Mouse (Mus musculus) c-Kit-positive CD71-positive TER-119-negative erythroid progenitor cells, embryonic 14.5 days (primary cell): ENCODE results near the gene Rassf3.

Source experiments
- DNase-seq: peaks from one replicate; pipeline ENCODE4 v3.0.0-alpha.2; 2013; ENCODE audit warnings: low read depth

Gene Rassf3

GRCm38 (mm10) chr10:121365781-121366272 lies 110.3 kb downstream of the Rassf3 start:
- no peak for DNase-seq

DNA sequence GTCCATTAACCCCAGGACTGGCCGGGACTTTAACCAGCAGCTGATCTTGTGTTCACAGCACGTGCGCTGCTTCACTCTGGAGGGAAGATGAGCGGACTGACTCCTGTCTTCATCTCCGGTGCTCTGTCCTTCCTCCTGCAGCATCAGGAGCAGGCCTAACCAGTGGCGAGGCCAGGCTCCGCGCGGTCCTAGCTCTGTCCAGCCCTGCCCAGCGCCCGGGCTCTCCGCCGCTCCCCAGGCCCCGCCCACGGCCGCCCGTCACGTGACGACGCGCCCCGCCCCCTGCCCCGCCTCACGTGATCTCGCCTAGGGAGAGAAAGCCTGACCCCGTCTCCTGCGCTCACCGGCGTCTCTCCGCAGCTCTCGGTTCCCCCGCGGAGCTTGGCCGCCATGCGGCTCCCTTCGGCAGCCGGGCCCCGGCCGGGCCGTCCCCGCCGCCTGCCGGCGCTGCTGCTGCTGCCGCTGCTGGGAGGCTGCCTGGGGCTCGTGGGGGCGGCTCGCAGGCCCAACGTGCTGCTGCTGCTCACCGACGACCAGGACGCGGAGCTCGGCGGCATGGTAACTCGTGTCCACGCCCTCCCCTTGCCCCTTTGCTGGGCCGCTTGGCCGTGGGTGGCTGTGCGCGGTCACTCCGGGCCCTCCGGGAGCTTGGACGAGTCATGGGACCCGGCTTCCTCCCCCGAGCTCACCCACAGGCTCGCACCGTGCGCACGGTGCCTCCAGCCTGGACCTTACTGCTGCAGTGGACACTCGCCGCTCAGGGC lies 111.2 kb downstream of the Rassf3 start, which contains the start of gene Gns:
Gns (plus strand) TSS at position 290 of the 764 bp plus-strand sequence.
- DNase-seq, result no peak

DNA sequence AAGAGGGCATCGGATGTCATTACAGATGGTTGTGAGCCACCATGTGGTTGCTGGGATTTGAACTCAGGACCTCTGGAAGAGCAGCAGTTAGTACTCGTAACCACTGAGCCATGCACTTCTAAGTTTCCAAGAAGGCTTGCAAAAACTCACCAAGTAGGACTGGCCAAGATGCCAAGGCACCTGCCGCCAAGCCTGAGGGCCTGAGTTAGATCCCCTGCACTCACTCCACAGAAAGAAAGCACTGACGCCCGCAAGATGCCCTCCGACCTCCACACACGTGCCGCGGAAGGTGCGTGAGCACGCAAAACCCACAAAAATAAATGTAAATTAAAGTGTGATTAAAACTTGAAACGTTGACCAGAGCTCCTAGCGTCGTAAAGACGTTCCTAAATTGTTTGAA lies 111.8 kb downstream of the Rassf3 start:
- DNase-seq, result no peak

- DNase-seq, result no peak
These were observed 112.9 kb downstream of the Rassf3 start for GRCm38 (mm10) chr10:121363201-121363600.

DNA sequence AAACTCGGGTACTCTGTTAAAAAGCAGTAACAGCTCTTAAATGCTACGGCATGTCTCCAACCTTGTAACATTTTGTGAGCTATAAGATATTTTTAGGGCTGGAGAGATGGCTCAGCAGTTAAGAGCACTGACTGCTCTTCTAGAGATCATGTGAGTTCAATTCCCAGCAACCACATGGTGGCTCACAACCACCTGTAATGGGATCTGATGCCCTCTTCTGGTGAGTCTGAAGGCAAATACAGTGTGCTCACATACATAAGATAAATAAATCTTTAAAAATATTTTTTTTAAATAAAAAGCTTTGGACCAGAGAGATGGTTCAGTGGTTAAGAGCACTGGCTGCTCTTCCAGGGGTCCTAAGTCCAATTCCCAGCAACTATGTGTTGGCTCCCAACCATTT lies 115.8 kb downstream of the Rassf3 start:
- no peak for DNase-seq
